Mouse (Mus musculus) MEL (cell line): ENCODE data around the gene Adamtsl1. TPM values are rescaled to one million over a fixed set of nuclear protein-coding genes. Genes with fewer than 3 reads are reported as not detected.

Experiments used
- DNase-seq: peaks from one replicate; pipeline ENCODE4 v3.0.0; 2011; ENCODE audit warnings: low read depth, low spot score
- H3K27ac ChIP-seq: 2 replicates; pipeline ENCODE4 v1.5.1; 2012; ENCODE audit warnings: low read depth, mild to moderate bottlenecking, control low read depth, low read length, moderate library complexity; ENCODE audit not compliant: control insufficient read depth
- H3K27me3 ChIP-seq, 2 experiments: fragments of 150-350 bp in 1 of 2; sonication (generic) in 1 of 2; 2 replicates each; pipeline ENCODE4 v1.6.1; 2012; ENCODE audit warnings: low read length in 2 of 2, mild to moderate bottlenecking in 2 of 2, improper control_type of control experiment in 1 of 2, moderate library complexity in 1 of 2; ENCODE audit not compliant: insufficient read depth in 2 of 2, control insufficient read depth in 1 of 2
- H3K36me3 ChIP-seq, 2 experiments: 2 replicates each; pipeline ENCODE4 v1.6.1; 2012 to 2014; ENCODE audit warnings: low read length in 2 of 2, improper control_type of control experiment in 1 of 2, inconsistent platforms in 1 of 2, mild to moderate bottlenecking in 1 of 2; ENCODE audit not compliant: insufficient read depth in 2 of 2, control insufficient read depth in 1 of 2
- H3K4me1 ChIP-seq, 2 experiments: fragments of 150-350 bp in 1 of 2; sonication (generic) in 1 of 2; 2 replicates each; pipeline ENCODE4 v1.6.1; 2012; ENCODE audit warnings: low read length in 2 of 2, improper control_type of control experiment in 1 of 2, mild to moderate bottlenecking in 1 of 2; ENCODE audit not compliant: insufficient read depth in 2 of 2, control insufficient read depth in 1 of 2
- H3K4me3 ChIP-seq, 2 experiments: fragments of 150-350 bp in 1 of 2; sonication (generic) in 1 of 2; 2 replicates each; pipeline ENCODE4 v1.5.1; 2012; ENCODE audit warnings: low read depth in 2 of 2, low read length in 2 of 2, mild to moderate bottlenecking in 2 of 2, moderate library complexity in 2 of 2, control low read depth in 1 of 2, improper control_type of control experiment in 1 of 2; ENCODE audit not compliant: control insufficient read depth in 1 of 2, insufficient read depth in 1 of 2
- H3K79me2 ChIP-seq: 2 replicates; pipeline ENCODE4 v1.6.1; 2012; ENCODE audit warnings: mild to moderate bottlenecking, low read length, moderate library complexity; ENCODE audit not compliant: control insufficient read depth, poor library complexity, insufficient read depth
- H3K9ac ChIP-seq: 2 replicates; pipeline ENCODE4 v1.6.1; 2012; ENCODE audit warnings: low read depth, mild to moderate bottlenecking, control low read depth, low read length, moderate library complexity; ENCODE audit not compliant: control insufficient read depth, poor library complexity, severe bottlenecking
- H3K9me3 ChIP-seq: fragments of 150-350 bp; sonication (generic); replicated peaks from 2 replicates; pipeline ENCODE4 v1.6.1; 2012; ENCODE audit warnings: mild to moderate bottlenecking, low read length, improper control_type of control experiment, moderate library complexity; ENCODE audit not compliant: insufficient read depth
- CTCF ChIP-seq, 3 experiments: IDR thresholded peaks in 2 of 3; conservative IDR thresholded peaks in 1 of 3; 2 replicates each; pipeline ENCODE4 v1.5.1; 2011 to 2012; ENCODE audit warnings: low read length in 3 of 3, low read depth in 2 of 3, mild to moderate bottlenecking in 2 of 3, improper control_type of control experiment in 1 of 3, inconsistent platforms in 1 of 3, mixed read lengths in 1 of 3, moderate library complexity in 1 of 3; ENCODE audit not compliant: control insufficient read depth in 1 of 3, insufficient read depth in 1 of 3, poor library complexity in 1 of 3, severe bottlenecking in 1 of 3
- ELF1 ChIP-seq: IDR thresholded peaks from 2 replicates; pipeline ENCODE4 v1.6.1; 2014; ENCODE audit warnings: low read depth, mild to moderate bottlenecking, inconsistent platforms, low read length, improper control_type of control experiment, moderate library complexity
- EP300 ChIP-seq, 2 experiments: IDR thresholded peaks; 2 replicates each; pipeline ENCODE4 v1.6.1; 2011; ENCODE audit warnings: improper control_type of control experiment in 2 of 2, low read length in 2 of 2, low read depth in 1 of 2, mild to moderate bottlenecking in 1 of 2
- GABPA ChIP-seq: IDR thresholded peaks from 2 replicates; pipeline ENCODE4 v1.6.1; 2012; ENCODE audit warnings: low read depth, mild to moderate bottlenecking, inconsistent platforms, low read length, improper control_type of control experiment, moderate library complexity
- KAT2A ChIP-seq: conservative IDR thresholded peaks from 2 replicates; pipeline ENCODE4 v1.6.1; 2012; ENCODE audit warnings: low read depth, low read length, improper control_type of control experiment, inconsistent platforms
- MAZ ChIP-seq: IDR thresholded peaks from 2 replicates; pipeline ENCODE4 v1.6.1; 2012; ENCODE audit warnings: low read depth, mild to moderate bottlenecking, inconsistent platforms, low read length, improper control_type of control experiment
- MXI1 ChIP-seq: IDR thresholded peaks from 2 replicates; pipeline ENCODE4 v1.6.1; 2011; ENCODE audit warnings: mild to moderate bottlenecking, low read depth, low read length, improper control_type of control experiment
- MYB ChIP-seq: IDR thresholded peaks from 2 replicates; pipeline ENCODE4 v1.6.1; 2011; ENCODE audit warnings: mild to moderate bottlenecking, low read depth, low read length, improper control_type of control experiment
- MYC ChIP-seq: IDR thresholded peaks from 2 replicates; pipeline ENCODE4 v1.6.1; 2011; ENCODE audit warnings: low read depth, mild to moderate bottlenecking, low read length, improper control_type of control experiment, moderate library complexity
- POLR2AphosphoS5 ChIP-seq: IDR thresholded peaks from 2 replicates; pipeline ENCODE4 v1.6.1; 2012; ENCODE audit warnings: low read depth, borderline replicate concordance, mild to moderate bottlenecking, inconsistent platforms, low read length, moderate library complexity, mixed read lengths
- RAD21 ChIP-seq: IDR thresholded peaks from 2 replicates; pipeline ENCODE4 v1.6.1; 2011; ENCODE audit warnings: mild to moderate bottlenecking, low read depth, low read length, improper control_type of control experiment
- RCOR1 ChIP-seq: IDR thresholded peaks from 2 replicates; pipeline ENCODE4 v1.6.1; 2012; ENCODE audit warnings: low read depth, mild to moderate bottlenecking, inconsistent platforms, low read length, improper control_type of control experiment
- TAL1 ChIP-seq: IDR thresholded peaks from 2 replicates; pipeline ENCODE4 v1.6.1; 2012; ENCODE audit warnings: mild to moderate bottlenecking, inconsistent platforms, low read length, moderate library complexity, mixed read lengths
- UBTF ChIP-seq: IDR thresholded peaks from 2 replicates; pipeline ENCODE4 v1.6.1; 2012; ENCODE audit warnings: low read depth, mild to moderate bottlenecking, inconsistent platforms, low read length, improper control_type of control experiment, moderate library complexity, borderline replicate concordance; ENCODE audit not compliant: insufficient read depth
- USF2 ChIP-seq, 2 experiments: IDR thresholded peaks; 2 replicates each; pipeline ENCODE4 v1.6.1; 2011 to 2012; ENCODE audit warnings: improper control_type of control experiment in 2 of 2, low read length in 2 of 2, borderline replicate concordance in 1 of 2, inconsistent platforms in 1 of 2, low read depth in 1 of 2, mild to moderate bottlenecking in 1 of 2; ENCODE audit not compliant: insufficient read depth in 1 of 2
- ZC3H11A ChIP-seq: IDR thresholded peaks from 2 replicates; pipeline ENCODE4 v1.6.1; 2012; ENCODE audit warnings: low read depth, mild to moderate bottlenecking, inconsistent platforms, low read length, improper control_type of control experiment
- polyA plus RNA-seq, 2 experiments: library from polyadenylated mRNA; stranded (reverse) in 1 of 2; unstranded in 1 of 2; fragments of >175 nt in 1 of 2; fragments of >200 nt in 1 of 2; gene quantifications; 2 replicates each; pipeline versions ENCODE4 v1.2.1 to v1.2.4; 2012; ENCODE audit warnings: low replicate concordance in 2 of 2, low read depth in 1 of 2; ENCODE audit not compliant: insufficient read length in 2 of 2, insufficient read depth in 1 of 2, missing spikeins in 1 of 2
- total RNA-seq: library from RNA; depleted of rRNA; stranded (reverse); fragments of 300-350 nt; gene quantifications from 2 replicates; pipeline ENCODE4 v1.2.3, GENCODE M21; 2012

Gene Adamtsl1
- total and polyA plus RNA-seq, 3 experiments, result not detected

GRCm38 (mm10) chr4:85782511-85782910 is 268.5 kb downstream of the Adamtsl1 start:
- no peak overlapping the region for H3K9ac ChIP-seq
- DNase-seq, result no peak
- no peaks in the 10 kb centered on the region for H3K27me3 ChIP-seq
- H3K27ac ChIP-seq, result no peak overlapping the region
- no peaks in the 10 kb centered on the region for H3K9me3 ChIP-seq
- H3K36me3 ChIP-seq, result no peaks in the 10 kb centered on the region
- no peaks in the 10 kb centered on the region for H3K79me2 ChIP-seq
- no peaks in the 10 kb centered on the region for H3K4me1 ChIP-seq
- no peak for TF ChIP-seq MXI1
- no peak for TF ChIP-seq USF2 (IDR thresholded peaks at IDR 0.05; ENCODE audit: borderline replicate concordance in 1 of 2, insufficient read depth in 1 of 2, low read depth in 1 of 2, low read length in 2 of 2)
- TF ChIP-seq POLR2AphosphoS5, result no peak
- TF ChIP-seq GABPA, result no peak
- no peak overlapping the region for H3K4me3 ChIP-seq

- no peak for DNase-seq
Observed at GRCm38 (mm10) chr4:85783768-85784379, 269.9 kb downstream of the Adamtsl1 start.

GRCm38 (mm10) chr4:85784428-85784827 is 270.5 kb downstream of the Adamtsl1 start:
- H3K9ac ChIP-seq, result no peak overlapping the region
- no peak overlapping the region for H3K27ac ChIP-seq
- no peaks in the 10 kb centered on the region for H3K9me3 ChIP-seq
- H3K4me3 ChIP-seq, result no peak overlapping the region
- H3K4me1 ChIP-seq, result no peaks in the 10 kb centered on the region
- no peaks in the 10 kb centered on the region for H3K36me3 ChIP-seq
- no peak for TF ChIP-seq ZC3H11A
- no peak for TF ChIP-seq UBTF
- TF ChIP-seq KAT2A, result no peak
- TF ChIP-seq EP300 (IDR thresholded peaks at IDR 0.05; ENCODE audit: low read depth in 1 of 2, low read length in 2 of 2), result no peak
- TF ChIP-seq MYC, result no peak
- TF ChIP-seq CTCF (IDR thresholded peaks at IDR 0.05 in 2 of 3, conservative IDR thresholded peaks at IDR 0.05 in 1 of 3; ENCODE audit: control insufficient read depth in 1 of 3, insufficient read depth in 1 of 3, low read depth in 2 of 3, low read length in 3 of 3, poor library complexity in 1 of 3, severe bottlenecking in 1 of 3), result peak in 1 of 3 experiments; percentile 22; a peak in 1 of 6 replicates
- no peak for TF ChIP-seq POLR2AphosphoS5
- TF ChIP-seq MAZ, result no peak
- peak; percentile 24 for TF ChIP-seq RAD21
- TF ChIP-seq MXI1, result no peak
- TF ChIP-seq ELF1, result no peak
- TF ChIP-seq USF2 (IDR thresholded peaks at IDR 0.05; ENCODE audit: borderline replicate concordance in 1 of 2, insufficient read depth in 1 of 2, low read depth in 1 of 2, low read length in 2 of 2), result no peak
- TF ChIP-seq TAL1, result no peak
- TF ChIP-seq MYB, result no peak
- DNase-seq, result no peak
- no peaks in the 10 kb centered on the region for H3K27me3 ChIP-seq
- H3K79me2 ChIP-seq, result no peaks in the 10 kb centered on the region

More at GRCm38 (mm10) chr4:85783768-85784379, 269.9 kb downstream of the Adamtsl1 start:
- Histone ChIP-seq H3K9me3 (no peaks in the 10 kb centered on the region), H3K79me2 (no peaks in the 10 kb centered on the region), H3K4me1 (no peaks in the 10 kb centered on the region), H3K27me3 (no peaks in the 10 kb centered on the region), H3K9ac (no peak overlapping the region), H3K36me3 (no peaks in the 10 kb centered on the region), H3K4me3 (no peak overlapping the region), H3K27ac (no peak overlapping the region)
- TF ChIP-seq RCOR1 (no peak), KAT2A (no peak)
